Mouse (Mus musculus): Measurements from ENCODE around the gene Rint1. TPM values are rescaled to one million over a fixed set of nuclear protein-coding genes. Genes with fewer than 3 reads are reported as not detected.

The Rint1 gene
- 5.6 and 7.0 TPM in 2 replicates for polyA plus RNA-seq (2012; ENCODE audit: low replicate concordance)

DNA sequence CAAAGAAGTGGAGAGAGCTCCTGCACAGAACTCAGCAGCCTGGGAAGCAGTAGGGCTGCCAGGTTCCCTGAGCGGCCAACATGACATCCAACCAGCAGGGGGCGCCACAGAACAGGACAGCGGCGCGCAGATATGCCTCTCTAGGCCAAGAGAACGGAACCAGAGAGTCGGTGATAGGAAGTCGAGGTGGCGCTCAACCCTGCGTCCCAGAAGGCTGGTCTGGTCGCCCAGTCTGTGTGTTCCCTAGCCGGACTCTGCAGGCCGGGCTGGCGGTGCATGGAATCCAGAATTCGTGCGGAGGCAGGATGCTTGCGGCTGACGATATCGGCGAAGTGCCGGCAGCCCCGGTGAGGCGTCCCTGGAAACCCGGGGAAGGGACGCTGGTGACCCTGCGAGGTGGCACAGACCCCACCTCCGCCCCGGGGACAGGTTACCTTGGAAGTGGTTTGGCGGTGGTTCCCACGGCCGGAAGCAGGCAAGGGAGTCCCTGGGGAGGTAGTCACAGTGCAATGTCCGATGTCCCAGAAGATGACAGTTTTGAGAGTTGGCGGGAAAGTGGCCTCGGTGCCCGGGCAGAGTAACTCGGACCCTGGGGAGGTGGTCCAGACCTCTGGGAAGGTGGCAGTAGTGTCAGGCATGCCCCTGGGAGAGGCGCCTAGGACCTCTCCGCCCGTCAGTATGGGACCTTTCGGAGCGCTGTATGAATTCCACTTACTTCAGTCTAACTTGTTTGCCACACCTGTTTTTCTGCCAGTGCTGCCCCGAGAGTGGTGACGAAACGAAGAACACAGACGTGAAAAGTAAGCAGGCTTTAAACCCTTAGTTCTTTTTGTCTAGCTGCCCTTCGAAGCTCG is at the start of gene Rint1:
TSS of gene Rint1 (plus strand) at position 176 of the 854 bp plus-strand sequence.

GRCm38 (mm10) chr5:23782931-23783877 is 4.3 kb upstream of the Rint1 start, which contains the start of gene Pus7:
Pus7 (minus strand) TSS chr5:23783711.

GRCm38 (mm10) chr5:23843674-23844530 is 56.4 kb downstream of the Rint1 start, which contains the start of gene Tomm7:
Tomm7 (minus strand) TSS chr5:23844161.

Other genes starting within 250 kb of the Rint1 start
- 9.7 and 10.7 TPM in 2 replicates for gene Srpk2, start 103.1 kb upstream of the Rint1 start, polyA plus RNA-seq (2012; ENCODE audit: low replicate concordance)
- gene Pus7, start 4.0 kb upstream of the Rint1 start, polyA plus RNA-seq (2012; ENCODE audit: low replicate concordance) = 2.7 and 6.1 TPM in 2 replicates
- 1.5 and 16.4 TPM in 2 replicates for gene Tomm7, start 56.5 kb downstream of the Rint1 start, polyA plus RNA-seq (2012; ENCODE audit: low replicate concordance)
- 1.5 and 6.3 TPM in 2 replicates for gene Fam126a, start 243.0 kb downstream of the Rint1 start, polyA plus RNA-seq (2012; ENCODE audit: low replicate concordance)

Data from hematopoietic multipotent progenitor cell, adult 10-12 weeks (in vitro differentiated cells).